Mouse (Mus musculus) neural tube, embryonic 13.5 days (tissue): ENCODE measurements around the gene Ifnb1. TPM values are rescaled to one million over a fixed set of nuclear protein-coding genes. Genes with fewer than 3 reads are reported as not detected.

Experiments
- ATAC-seq: fragments of 200-750 bp; cut with Nextera tagmentation; 2 replicates; pipeline ENCODE4 v1.8.0; 2017; ENCODE audit warnings: low read depth, mild to moderate bottlenecking, moderate TSS enrichment, moderate library complexity
- H3K27ac ChIP-seq: fragments of 300-500 bp; sonication (generic); replicated peaks from 2 replicates; pipeline ENCODE4 v1.5.1; 2015; ENCODE audit warnings: moderate library complexity, mild to moderate bottlenecking, inconsistent platforms
- H3K27me3 ChIP-seq: fragments of 300-500 bp; sonication (generic); 2 replicates; pipeline ENCODE4 v1.6.1; 2015; ENCODE audit warnings: mild to moderate bottlenecking, inconsistent platforms
- H3K36me3 ChIP-seq: fragments of 300-500 bp; sonication (generic); 2 replicates; pipeline ENCODE4 v1.6.1; 2015; ENCODE audit warnings: mild to moderate bottlenecking, inconsistent platforms
- H3K4me1 ChIP-seq: fragments of 300-500 bp; sonication (generic); replicated peaks from 2 replicates; pipeline ENCODE4 v1.6.1; 2015; ENCODE audit warnings: inconsistent platforms
- H3K4me2 ChIP-seq: fragments of 300-500 bp; sonication (generic); 2 replicates; pipeline ENCODE4 v1.6.1; 2015; ENCODE audit warnings: inconsistent platforms, mild to moderate bottlenecking, moderate library complexity
- H3K4me3 ChIP-seq: fragments of 300-500 bp; sonication (generic); 2 replicates; pipeline ENCODE4 v1.5.1; 2015; ENCODE audit warnings: mild to moderate bottlenecking, inconsistent platforms
- H3K9ac ChIP-seq: fragments of 300-500 bp; sonication (generic); 2 replicates; pipeline ENCODE4 v1.6.1; 2015; ENCODE audit warnings: moderate library complexity, mild to moderate bottlenecking, inconsistent platforms
- H3K9me3 ChIP-seq: fragments of 300-500 bp; sonication (generic); 2 replicates; pipeline ENCODE4 v1.6.1; 2016; ENCODE audit warnings: inconsistent platforms
- WGBS: fragments of 180-500 bp; shearing (Covaris S2); methylation state at CpG from one replicate; pipeline ENCODE4 v1.1.7; 2015; 5-methylcytosine and 5-hydroxymethylcytosine counted together
- polyA plus RNA-seq: library from polyadenylated mRNA; unstranded; fragments of >200 nt; fragmentation: Nextera tagmentation; extraction: Ambion mirVana; gene quantifications from 2 replicates; pipeline ENCODE4 v1.2.1, GENCODE M21; 2015

Ifnb1 gene
- polyA plus RNA-seq, 1 experiment from 2014 or later: not detected

DNA sequence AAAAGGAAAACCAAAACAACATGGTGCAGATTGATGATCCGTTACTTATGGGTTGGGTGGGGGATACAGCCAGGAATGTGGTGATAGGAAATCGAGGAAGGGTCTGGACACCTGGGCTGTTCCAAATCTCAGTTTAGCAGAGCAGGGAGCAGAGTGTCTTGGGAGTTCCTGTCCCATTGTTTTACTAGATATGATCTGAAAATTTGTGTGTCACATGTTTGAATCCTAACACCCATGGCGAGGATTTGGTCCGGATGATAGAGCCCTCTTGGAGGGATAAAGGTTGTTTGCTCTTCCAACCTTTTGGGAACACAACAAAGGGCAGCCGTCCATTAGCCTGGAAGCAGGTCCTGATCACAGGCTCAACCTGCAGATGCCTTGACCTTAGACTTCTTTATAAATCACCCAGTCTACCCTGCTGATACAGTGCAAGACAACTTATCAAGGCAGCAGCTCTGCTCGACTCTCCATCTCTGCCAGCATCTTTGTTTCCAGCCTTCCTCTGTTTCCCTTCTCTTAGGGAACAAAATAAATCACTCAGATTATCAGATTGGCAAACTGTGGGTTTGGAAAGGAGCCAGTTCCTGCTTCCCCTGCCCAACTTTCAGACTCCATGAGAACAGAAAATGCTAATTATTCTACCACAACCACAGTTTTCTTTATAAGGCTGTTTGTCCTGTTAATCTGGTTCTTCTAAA lies 26.1 kb downstream of the Ifnb1 start:
- Histone ChIP-seq H3K9ac (no peak overlapping the region), H3K9me3 (no peaks in the 10 kb centered on the region), H3K36me3 (no peaks in the 10 kb centered on the region), H3K4me3 (no peak overlapping the region), H3K27ac (no peak overlapping the region), H3K27me3 (no peaks in the 10 kb centered on the region), H3K4me2 (no peak overlapping the region), H3K4me1 (no peaks in the 10 kb centered on the region)
- no peak for ATAC-seq
- 80% methylated on average over 6 of the region's 6 CpGs for WGBS

DNA sequence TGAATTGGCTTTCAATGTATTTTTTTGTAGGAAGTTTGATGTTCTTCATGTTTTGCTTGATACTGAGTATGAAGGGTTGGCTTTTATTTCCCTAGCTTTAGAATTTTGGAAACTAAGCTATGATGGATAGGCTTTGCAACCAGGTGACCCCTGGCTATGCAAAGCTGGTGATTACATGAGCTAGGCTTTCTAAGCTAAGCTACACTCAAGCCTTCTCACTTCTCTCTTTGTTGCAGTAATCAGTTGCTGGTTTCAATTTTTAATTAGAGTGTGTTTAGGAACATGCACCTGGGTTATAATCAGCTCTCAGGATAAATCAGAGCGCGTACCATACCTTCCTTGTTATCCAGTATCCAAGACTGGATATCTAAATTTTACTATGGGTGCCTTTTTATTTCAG lies 33.0 kb downstream of the Ifnb1 start:
- ATAC-seq: no peak
- no peak overlapping the region for H3K4me2 ChIP-seq
- no peak overlapping the region for H3K4me3 ChIP-seq
- no peaks in the 10 kb centered on the region for H3K36me3 ChIP-seq
- H3K27me3 ChIP-seq: no peaks in the 10 kb centered on the region
- H3K27ac ChIP-seq: no peak overlapping the region
- no peak overlapping the region for H3K9ac ChIP-seq
- WGBS: 95% methylated on average over 2 of the region's 2 CpGs
- no peaks in the 10 kb centered on the region for H3K9me3 ChIP-seq
- no peaks in the 10 kb centered on the region for H3K4me1 ChIP-seq

DNA sequence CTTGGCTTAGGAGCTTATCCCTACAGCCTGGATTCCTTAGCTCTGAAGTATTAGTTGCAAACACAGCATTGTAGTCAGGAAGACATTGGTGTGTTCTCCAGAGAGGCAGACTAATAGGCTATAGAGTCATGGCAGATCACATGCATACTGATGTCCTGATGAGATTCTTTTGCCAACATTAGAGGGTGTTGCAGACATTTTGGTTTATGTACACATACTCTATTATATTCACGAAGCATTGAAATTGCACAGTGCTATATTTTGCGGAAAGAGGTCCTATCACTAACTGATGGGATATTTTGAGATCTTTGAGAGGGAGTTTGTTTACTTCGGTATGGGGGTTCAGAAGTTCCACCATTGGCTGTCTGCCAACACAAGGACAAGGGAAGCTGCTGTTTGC lies 34.5 kb downstream of the Ifnb1 start:
- Histone ChIP-seq H3K27me3 (no peaks in the 10 kb centered on the region), H3K4me2 (no peak overlapping the region), H3K4me3 (no peak overlapping the region), H3K36me3 (no peaks in the 10 kb centered on the region), H3K27ac (no peak overlapping the region), H3K9ac (no peak overlapping the region), H3K4me1 (no peaks in the 10 kb centered on the region), H3K9me3 (no peaks in the 10 kb centered on the region)
- WGBS: 76% methylated on average over 3 of the region's 3 CpGs
- ATAC-seq: no peak

DNA sequence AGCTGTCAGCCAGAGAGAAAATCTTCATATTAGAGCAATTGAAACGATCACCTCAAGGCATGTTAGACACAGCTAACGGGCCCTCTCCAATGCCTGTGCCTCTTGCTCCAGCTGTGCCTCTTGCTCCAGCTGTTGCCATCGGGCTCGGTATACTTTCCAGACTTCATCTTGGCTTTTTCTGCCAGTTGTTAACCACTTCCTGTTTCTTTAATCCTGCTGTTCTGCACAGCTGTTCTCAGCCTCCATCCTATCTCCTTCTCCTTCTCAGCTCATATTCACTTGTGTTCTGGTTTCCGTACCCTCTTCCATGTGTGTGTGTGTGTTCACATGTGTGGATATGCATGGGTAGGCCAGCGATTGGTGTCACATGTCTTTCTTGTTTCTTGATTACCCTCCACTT lies 42.4 kb downstream of the Ifnb1 start:
- no peaks in the 10 kb centered on the region for H3K27me3 ChIP-seq
- no peaks in the 10 kb centered on the region for H3K9me3 ChIP-seq
- ATAC-seq: no peak
- no peak overlapping the region for H3K4me2 ChIP-seq
- WGBS: 81% methylated on average over 6 of the region's 6 CpGs
- no peak overlapping the region for H3K4me3 ChIP-seq
- no peak overlapping the region for H3K27ac ChIP-seq
- no peaks in the 10 kb centered on the region for H3K4me1 ChIP-seq
- no peaks in the 10 kb centered on the region for H3K36me3 ChIP-seq
- H3K9ac ChIP-seq: no peak overlapping the region

DNA sequence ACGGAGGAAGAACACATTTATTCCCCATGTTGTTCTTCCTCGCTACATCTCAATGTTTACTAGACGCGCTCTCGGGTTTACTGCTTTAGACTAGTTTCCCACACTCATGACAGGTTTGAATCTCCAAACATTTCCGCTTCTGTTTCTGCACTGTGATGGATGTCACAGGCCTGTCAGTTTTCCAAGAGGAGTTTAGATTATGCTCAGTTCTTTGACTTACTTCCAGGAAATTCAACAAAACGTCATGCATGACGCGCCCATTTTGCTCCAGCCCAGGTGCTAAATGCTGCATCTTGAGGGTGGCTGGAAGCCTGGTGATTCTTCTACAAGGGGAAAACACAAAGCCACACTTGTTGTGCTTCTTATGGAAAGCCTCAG lies 43.8 kb downstream of the Ifnb1 start:
- Histone ChIP-seq H3K4me2 (no peak overlapping the region), H3K36me3 (no peaks in the 10 kb centered on the region), H3K9ac (no peak overlapping the region), H3K27me3 (no peaks in the 10 kb centered on the region), H3K9me3 (no peaks in the 10 kb centered on the region), H3K4me1 (no peaks in the 10 kb centered on the region), H3K27ac (no peak overlapping the region), H3K4me3 (no peak overlapping the region)
- ATAC-seq: no peak
- WGBS: 83% methylated on average over 9 of the region's 9 CpGs

DNA sequence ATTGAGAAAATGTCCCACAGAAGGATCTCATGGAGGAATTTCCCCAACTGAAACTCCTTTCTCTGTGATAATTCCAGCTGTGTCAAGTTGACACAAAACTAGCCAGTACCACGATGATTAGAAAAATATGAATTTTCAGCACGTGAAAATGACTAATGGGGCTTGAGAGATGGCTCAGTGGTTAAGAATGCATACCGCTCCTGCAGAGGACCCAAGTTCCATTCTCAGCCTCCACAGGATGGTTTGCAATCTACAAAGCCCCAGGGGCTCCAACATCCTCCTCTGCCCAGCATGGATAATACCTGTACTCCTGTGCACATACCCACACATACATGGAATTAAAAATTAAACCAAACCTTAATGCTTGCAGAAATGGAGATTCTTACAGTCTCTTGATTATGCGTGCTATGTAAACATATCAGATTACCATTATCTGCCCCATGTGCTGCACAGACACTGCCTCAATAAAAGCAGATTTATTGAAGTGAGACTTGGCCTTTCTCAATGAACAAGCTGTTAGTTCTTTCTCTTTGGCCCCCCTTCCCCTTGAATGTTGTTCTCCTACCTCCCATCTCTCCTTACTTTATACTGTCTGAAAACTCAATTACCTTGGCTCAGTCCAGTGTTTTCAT lies 44.3 kb downstream of the Ifnb1 start:
- H3K36me3 ChIP-seq: no peaks in the 10 kb centered on the region
- H3K4me1 ChIP-seq: no peaks in the 10 kb centered on the region; the same call in 1 of the 2 replicates
- H3K27me3 ChIP-seq: no peaks in the 10 kb centered on the region
- no peaks in the 10 kb centered on the region for H3K9me3 ChIP-seq
- H3K9ac ChIP-seq: no peak overlapping the region
- no peak for ATAC-seq
- H3K4me3 ChIP-seq: no peak overlapping the region
- no peak overlapping the region for H3K27ac ChIP-seq
- WGBS: 80% methylated on average over 4 of the region's 4 CpGs
- no peak overlapping the region for H3K4me2 ChIP-seq

DNA sequence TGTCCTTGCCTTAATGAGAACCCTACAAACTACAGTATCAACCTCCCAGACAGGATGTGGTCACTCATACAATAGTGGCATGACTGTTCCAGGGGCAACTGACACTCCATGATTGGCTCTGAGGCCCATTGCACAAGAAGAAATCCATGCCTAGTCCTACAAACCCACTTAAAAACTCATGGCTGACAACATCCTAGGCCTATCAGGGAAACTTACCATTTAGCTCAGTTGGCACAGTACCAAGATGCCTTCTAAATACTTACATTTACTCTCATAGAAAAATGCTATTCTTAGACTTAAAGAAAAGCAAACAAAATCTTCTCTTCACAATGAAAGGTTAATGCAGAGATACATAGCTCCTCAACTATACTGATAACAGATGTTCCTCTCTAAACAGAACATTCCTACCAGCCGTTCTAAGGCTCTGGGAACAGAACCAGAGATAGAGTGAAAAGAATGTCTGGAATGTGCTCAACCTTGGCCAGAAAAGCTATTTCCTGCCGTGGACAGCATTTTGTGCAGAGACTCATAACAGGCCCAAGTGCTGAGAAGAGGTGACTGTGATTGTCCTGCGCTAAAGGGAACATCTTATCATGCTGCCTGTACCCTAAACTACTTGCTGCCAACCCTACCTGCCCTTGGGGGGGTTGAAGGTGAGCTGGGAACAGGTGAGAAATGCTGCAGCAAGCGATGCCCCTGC lies 45.9 kb downstream of the Ifnb1 start:
- Histone ChIP-seq H3K9me3 (no peaks in the 10 kb centered on the region), H3K9ac (no peak overlapping the region), H3K27me3 (no peaks in the 10 kb centered on the region), H3K4me2 (no peak overlapping the region), H3K4me1 (no peaks in the 10 kb centered on the region; the same call in 1 of the 2 replicates), H3K27ac (no peak overlapping the region), H3K36me3 (no peaks in the 10 kb centered on the region), H3K4me3 (no peak overlapping the region)
- no peak for ATAC-seq
- WGBS: 76% methylated on average over 4 of the region's 4 CpGs

DNA sequence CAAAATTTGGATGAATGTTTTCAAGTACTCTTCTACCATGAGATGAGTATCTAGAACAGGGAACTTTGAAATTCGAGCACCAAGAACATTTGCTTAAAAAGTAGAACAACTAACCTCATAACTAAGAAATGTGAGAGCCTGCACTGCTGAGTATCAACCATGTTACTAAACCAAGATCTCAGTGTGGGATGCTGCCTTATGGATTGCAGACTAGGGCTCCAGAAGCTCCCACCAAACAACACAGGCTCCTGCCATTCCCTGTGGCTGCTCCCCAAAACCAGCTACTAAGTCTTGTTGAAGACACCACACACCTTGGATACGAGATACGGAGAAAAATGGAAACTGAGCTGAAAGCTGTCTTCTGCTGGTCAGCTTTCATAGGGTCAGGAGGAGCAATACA lies 46.5 kb downstream of the Ifnb1 start:
- Histone ChIP-seq H3K4me2 (no peak overlapping the region), H3K9ac (no peak overlapping the region), H3K27ac (no peak overlapping the region), H3K9me3 (no peaks in the 10 kb centered on the region), H3K27me3 (no peaks in the 10 kb centered on the region), H3K36me3 (no peaks in the 10 kb centered on the region), H3K4me3 (no peak overlapping the region), H3K4me1 (no peaks in the 10 kb centered on the region; the same call in 1 of the 2 replicates)
- ATAC-seq: no peak
- 82% methylated on average over 3 of the region's 3 CpGs for WGBS

Other genes starting within 250 kb of the Ifnb1 start
- gene Hacd4, start 83.8 kb downstream of the Ifnb1 start, polyA plus RNA-seq: 4.3 and 5.2 TPM in 2 replicates
- not detected in 2 replicates for gene Ifna15, start 35.5 kb upstream of the Ifnb1 start, polyA plus RNA-seq
- gene Ifna14, start 49.0 kb upstream of the Ifnb1 start, polyA plus RNA-seq: not detected in 2 replicates
- not detected in 2 replicates for gene Ifna9, start 69.6 kb upstream of the Ifnb1 start, polyA plus RNA-seq
- not detected in 2 replicates for gene Ifna12, start 80.6 kb upstream of the Ifnb1 start, polyA plus RNA-seq
- not detected in 2 replicates for gene C87499, start 111.6 kb upstream of the Ifnb1 start, polyA plus RNA-seq
- not detected in 2 replicates for gene Ifna13, start 121.7 kb upstream of the Ifnb1 start, polyA plus RNA-seq
- gene Ifna16, start 154.2 kb upstream of the Ifnb1 start, polyA plus RNA-seq: not detected in 2 replicates
- gene Ifna2, start 161.1 kb upstream of the Ifnb1 start, polyA plus RNA-seq: not detected in 2 replicates
- gene Ifnab, start 168.6 kb upstream of the Ifnb1 start, polyA plus RNA-seq: not detected in 2 replicates
- gene Gm26566, start 199.0 kb upstream of the Ifnb1 start, polyA plus RNA-seq: 1.3 and 1.5 TPM in 2 replicates
- 126 and 128 TPM in 2 replicates for gene Klhl9, start 199.7 kb upstream of the Ifnb1 start, polyA plus RNA-seq
- gene Gm13271, start 232.1 kb upstream of the Ifnb1 start, polyA plus RNA-seq: not detected in 2 replicates
- not detected in 2 replicates for gene Gm13283, start 237.3 kb upstream of the Ifnb1 start, polyA plus RNA-seq